ENCODE assay signal across 23 mouse cellular contexts in genomic region chr13:102031416-102031815, GRCm38 (mm10).
"Had no signal": no experiment of that assay in that cellular context is flagged by ENCODE, and none has a peak within 500 bp of the region (broad histone marks: within the 10 kb centered on the region; RNA-seq: fewer than 3 reads in every experiment).

No protein-coding gene starts in this region.

- H3K27me3 ChIP-seq: limb, embryonic 12.5 days; limb, embryonic 15.5 days; megakaryocyte, embryonic 14.5 days; midbrain, embryonic 13.5 days; neural tube, embryonic 12.5 days; neural tube, embryonic 15.5 days had no signal

- H3K9ac ChIP-seq: limb, embryonic 12.5 days; limb, embryonic 15.5 days; liver, embryonic 14.5 days; liver, postnatal 0 days; lung, embryonic 14.5 days; midbrain, embryonic 13.5 days; neural tube, embryonic 12.5 days; neural tube, embryonic 15.5 days had no signal

- H3K36me3 ChIP-seq: limb, embryonic 12.5 days; limb, embryonic 15.5 days; midbrain, embryonic 10.5 days; midbrain, embryonic 13.5 days; neural tube, embryonic 12.5 days; neural tube, embryonic 15.5 days had no signal

- DNase-seq: kidney, adult 9 months; kidney, postnatal 14 days; kidney, postnatal 4 days; left cerebral cortex, postnatal 4 days; liver, postnatal 0 days; lung, embryonic 14.5 days; lung, postnatal 36 days; right cerebral cortex, adult 18-20 months; right cerebral cortex, postnatal 14 days; right cerebral cortex, postnatal 4 days; thymus, adult 18-20 months; thymus, postnatal 36 days had no signal

- H3K4me1 ChIP-seq: limb, embryonic 12.5 days; limb, embryonic 15.5 days; megakaryocyte, embryonic 14.5 days; midbrain, embryonic 10.5 days; midbrain, embryonic 13.5 days; neural tube, embryonic 12.5 days; neural tube, embryonic 15.5 days had no signal

- H3K4me2 ChIP-seq: limb, embryonic 12.5 days; limb, embryonic 15.5 days; liver, embryonic 11.5 days; lung, embryonic 14.5 days; midbrain, embryonic 13.5 days; neural tube, embryonic 12.5 days; neural tube, embryonic 15.5 days had no signal

- H3K4me3 ChIP-seq: limb, embryonic 12.5 days; limb, embryonic 15.5 days; megakaryocyte, embryonic 14.5 days; midbrain, embryonic 10.5 days; midbrain, embryonic 13.5 days; neural tube, embryonic 12.5 days; neural tube, embryonic 15.5 days had no signal

- H3K9me3 ChIP-seq: limb, embryonic 12.5 days; limb, embryonic 15.5 days; megakaryocyte, embryonic 14.5 days; midbrain, embryonic 10.5 days; midbrain, embryonic 13.5 days; neural tube, embryonic 12.5 days; neural tube, embryonic 15.5 days had no signal

- H3K27ac ChIP-seq: limb, embryonic 12.5 days; limb, embryonic 15.5 days; liver, embryonic 14.5 days; midbrain, embryonic 10.5 days; midbrain, embryonic 13.5 days; neural tube, embryonic 12.5 days; neural tube, embryonic 15.5 days had no signal

- ATAC-seq: liver, postnatal 0 days; lung, postnatal 0 days; midbrain, embryonic 13.5 days; midbrain, embryonic 16.5 days had no signal
